ENCODE assay signal across 20 mouse cellular contexts in the genomic region with DNA sequence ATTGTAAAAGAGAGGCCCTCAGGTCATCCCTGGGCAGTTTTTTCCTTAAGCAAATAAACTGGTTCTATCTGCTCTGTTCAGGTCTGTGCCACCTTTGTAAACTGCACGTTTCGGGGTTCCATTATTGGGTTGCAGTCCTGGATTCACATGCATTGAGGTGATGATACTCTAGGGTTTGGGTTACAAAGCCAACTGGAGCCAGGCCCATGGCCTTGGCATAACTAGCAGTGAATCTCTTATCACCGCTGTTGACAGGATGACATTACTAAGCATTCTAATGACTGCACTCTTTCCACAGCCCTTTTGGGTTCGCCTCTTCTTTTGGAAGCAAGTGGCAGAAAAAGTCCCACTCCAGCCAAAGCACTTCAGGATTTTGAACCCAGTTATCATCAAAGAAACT.
"Had no signal": no experiment of that assay in that cellular context is flagged by ENCODE, and none has a peak within 500 bp of the region (broad histone marks: within the 10 kb centered on the region; RNA-seq: fewer than 3 reads in every experiment).

No protein-coding gene starts in this region.

- H3K4me2 ChIP-seq: limb, embryonic 13.5 days; liver, embryonic 13.5 days; lung, embryonic 14.5 days; midbrain, embryonic 12.5 days; midbrain, embryonic 15.5 days; neural tube, embryonic 12.5 days; neural tube, embryonic 15.5 days had no signal

- DNase-seq: kidney, postnatal 14 days; kidney, postnatal 4 days; liver; liver, embryonic 13.5 days; lung, embryonic 14.5 days; right cerebral cortex, adult 18-20 months; right cerebral cortex, postnatal 14 days; right cerebral cortex, postnatal 4 days; thymus, adult 2 months; thymus, postnatal 14 days; thymus, postnatal 4 days had no signal

- H3K27me3 ChIP-seq: limb, embryonic 13.5 days; liver, embryonic 13.5 days; midbrain, embryonic 12.5 days; midbrain, embryonic 15.5 days; neural tube, embryonic 12.5 days; neural tube, embryonic 15.5 days had no signal

- H3K4me3 ChIP-seq: limb, embryonic 10.5 days; limb, embryonic 13.5 days; liver, embryonic 13.5 days; midbrain, embryonic 12.5 days; midbrain, embryonic 15.5 days; neural tube, embryonic 12.5 days; neural tube, embryonic 15.5 days had no signal

- H3K4me1 ChIP-seq: limb, embryonic 10.5 days; limb, embryonic 13.5 days; liver, embryonic 13.5 days; midbrain, embryonic 12.5 days; midbrain, embryonic 15.5 days; neural tube, embryonic 12.5 days; neural tube, embryonic 15.5 days had no signal

- H3K27ac ChIP-seq: limb, embryonic 10.5 days; limb, embryonic 13.5 days; liver, embryonic 13.5 days; macrophage; midbrain, embryonic 12.5 days; midbrain, embryonic 15.5 days; neural tube, embryonic 12.5 days; neural tube, embryonic 15.5 days; stomach, postnatal 0 days had no signal

- H3K9ac ChIP-seq: limb, embryonic 13.5 days; liver, embryonic 13.5 days; lung, embryonic 14.5 days; midbrain, embryonic 12.5 days; midbrain, embryonic 15.5 days; neural tube, embryonic 12.5 days; neural tube, embryonic 15.5 days had no signal

- H3K9me3 ChIP-seq: limb, embryonic 10.5 days; limb, embryonic 13.5 days; midbrain, embryonic 15.5 days; neural tube, embryonic 15.5 days had no signal

- ATAC-seq: lung, postnatal 0 days; midbrain, embryonic 15.5 days had no signal
